Mouse (Mus musculus) liver, embryonic 14.5 days (tissue): ENCODE measurements around the gene Kdm1a.

ENCODE experiments used
- CTCF ChIP-seq: IDR thresholded peaks from 2 replicates; pipeline ENCODE4 v1.5.1; 2016; ENCODE audit warnings: antibody characterized with exemption, low read depth, control low read depth
- EP300 ChIP-seq: IDR thresholded peaks from 2 replicates; pipeline ENCODE4 v1.6.1; 2016; ENCODE audit warnings: antibody characterized with exemption, low read depth

GRCm38 (mm10) chr4:136610387-136610856 is 7.9 kb upstream of the Kdm1a start, which contains the start of gene Tex46:
- TF ChIP-seq CTCF (no peak), EP300 (no peak)
